Mouse (Mus musculus) brain, embryonic 14.5 days (tissue): ENCODE measurements around the gene Zic1.

Source experiments
- CTCF ChIP-seq: fragments of 200-500 bp; IDR thresholded peaks from 2 replicates; pipeline ENCODE4 v1.5.1; 2012; ENCODE audit warnings: inconsistent platforms, mild to moderate bottlenecking, moderate library complexity, borderline replicate concordance; ENCODE audit not compliant: insufficient read depth, insufficient read length; ENCODE audit errors: extremely low read depth
- POLR2A ChIP-seq: fragments of 200-500 bp; IDR thresholded peaks from 2 replicates; pipeline ENCODE4 v1.6.1; 2012; ENCODE audit warnings: mild to moderate bottlenecking, inconsistent platforms, borderline replicate concordance; ENCODE audit not compliant: poor library complexity, insufficient read depth, insufficient read length, severe bottlenecking; ENCODE audit errors: extremely low read depth

DNA sequence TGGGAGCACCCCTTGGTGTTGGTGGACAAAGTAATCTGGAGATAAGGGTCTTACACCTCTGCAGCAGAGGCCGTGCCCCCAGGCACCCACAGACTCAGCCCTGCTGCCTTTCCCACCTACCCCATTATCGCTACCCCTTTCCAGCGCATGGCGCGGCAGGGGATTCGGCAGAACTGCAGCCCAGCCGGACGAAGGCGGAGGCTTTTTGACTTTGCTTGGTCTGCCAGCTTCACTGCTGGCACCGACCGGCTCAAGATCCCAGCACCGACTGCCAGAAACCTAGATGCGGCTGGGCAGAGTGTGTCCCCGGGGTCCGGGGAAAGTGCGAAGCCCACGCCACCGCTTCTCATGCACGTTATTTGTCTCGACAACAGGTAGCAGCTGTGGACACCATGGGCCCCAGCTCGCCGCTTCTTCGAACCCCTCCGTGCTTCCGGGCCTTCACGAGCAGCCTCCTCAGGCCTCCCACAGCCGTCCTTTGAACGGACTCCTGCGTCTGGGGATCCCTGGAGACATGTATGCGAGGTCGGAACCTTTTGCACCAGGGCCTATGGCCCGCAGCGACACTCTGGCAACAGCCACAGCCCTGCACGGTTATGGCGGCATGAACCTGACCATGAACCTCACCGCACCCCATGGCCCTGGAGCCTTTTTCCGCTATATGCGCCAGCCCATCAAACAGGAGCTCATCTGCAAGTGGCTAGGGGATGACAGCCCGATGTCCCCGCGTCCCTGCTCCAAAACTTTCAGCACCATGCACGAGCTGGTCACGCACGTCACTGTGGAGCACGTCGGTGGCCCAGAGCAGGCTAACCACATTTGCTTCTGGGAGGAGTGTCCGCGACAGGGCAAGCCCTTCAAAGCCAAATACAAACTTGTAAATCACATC lies 13.0 kb upstream of the Zic1 start:
- TF ChIP-seq CTCF (no peak), POLR2A (no peak)
